Mouse (Mus musculus) ovary, postnatal 10 days (tissue): ENCODE results near the gene Hap1.
"Not testable (repeated sequence)": the region's sequence is repeated elsewhere in the genome, so short reads cannot be mapped to it uniquely, and the experiment has no call there.

Source experiments
- DNase-seq: peaks from one replicate; pipeline ENCODE4 v3.0.0; 2022; ENCODE audit warnings: low spot score

Hap1 gene

DNA sequence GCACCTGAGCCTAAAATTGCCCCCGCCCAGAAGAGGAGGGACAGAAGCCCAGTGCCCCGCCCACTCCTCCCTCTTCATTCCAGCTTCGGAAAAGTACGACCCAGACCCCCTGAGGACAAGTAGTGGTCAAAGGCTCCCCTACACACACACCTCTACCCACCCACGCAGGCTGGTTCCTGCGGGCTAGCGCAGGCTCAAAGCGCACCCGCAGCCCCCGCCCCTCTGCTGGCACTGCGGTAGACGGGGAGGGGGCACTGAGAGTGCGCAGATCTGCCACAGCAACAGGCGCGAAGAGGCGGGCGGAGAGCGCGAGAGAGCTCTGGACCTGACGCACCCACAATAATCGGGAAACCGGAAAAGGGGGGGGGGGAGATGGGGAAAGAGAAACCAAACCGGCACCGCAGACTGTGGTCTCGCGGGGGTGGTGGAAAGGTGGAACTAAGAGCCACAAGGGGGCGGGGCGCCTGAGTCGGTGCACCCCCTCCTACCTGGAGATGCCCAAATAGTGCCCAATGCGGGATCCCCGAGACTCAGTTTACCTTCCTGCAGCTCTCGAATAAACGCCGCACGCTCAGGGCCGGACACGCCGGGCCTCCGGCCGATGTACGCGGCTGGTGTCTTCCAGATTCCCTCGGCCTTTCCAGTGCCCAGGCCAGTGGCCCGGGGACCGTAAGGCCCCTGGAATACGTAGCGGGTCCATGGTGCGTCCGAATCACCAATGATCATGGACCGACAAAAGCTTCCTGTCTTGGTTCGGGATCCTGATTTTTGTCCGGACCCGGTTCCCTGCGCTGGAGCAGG is 577 bp downstream of the Hap1 start:
- DNase-seq = no peak

DNA sequence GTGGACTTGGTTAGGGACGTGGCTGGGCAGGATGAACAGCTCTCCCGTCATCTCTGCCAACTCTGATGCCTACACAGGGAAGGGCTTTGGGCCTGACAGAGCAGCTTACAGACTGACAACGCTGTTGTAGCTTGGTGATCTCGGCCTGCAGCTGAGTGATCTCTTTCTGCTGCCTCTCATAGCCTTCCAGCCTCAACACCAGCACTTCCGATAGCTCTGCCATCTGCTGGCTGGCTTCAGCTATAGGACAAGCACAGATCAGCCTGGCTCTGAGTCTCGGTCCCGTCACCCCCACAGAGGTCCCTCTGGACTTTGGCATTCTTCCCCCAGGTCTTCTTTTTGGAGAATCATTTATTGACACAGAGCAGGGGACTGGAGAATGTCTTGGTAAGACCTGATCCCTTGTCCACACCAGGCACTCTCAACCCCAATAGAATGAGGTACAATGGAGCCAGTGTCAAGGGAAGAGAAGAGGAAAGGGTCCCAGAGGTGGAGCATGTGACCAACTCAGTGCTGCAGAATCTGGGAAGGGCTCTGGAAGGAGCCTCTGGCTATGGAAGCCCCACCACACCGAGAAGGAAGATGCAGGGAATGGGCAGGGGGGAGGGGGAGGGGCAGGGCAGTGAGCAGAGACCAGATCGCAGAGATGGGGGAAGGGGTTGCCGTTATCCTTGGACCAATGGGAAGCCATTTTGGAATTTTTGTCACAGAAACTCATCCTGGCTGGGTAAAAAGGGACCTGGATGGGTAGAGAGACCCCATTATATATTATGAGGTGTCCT is 3.7 kb downstream of the Hap1 start:
- no peak for DNase-seq

DNA sequence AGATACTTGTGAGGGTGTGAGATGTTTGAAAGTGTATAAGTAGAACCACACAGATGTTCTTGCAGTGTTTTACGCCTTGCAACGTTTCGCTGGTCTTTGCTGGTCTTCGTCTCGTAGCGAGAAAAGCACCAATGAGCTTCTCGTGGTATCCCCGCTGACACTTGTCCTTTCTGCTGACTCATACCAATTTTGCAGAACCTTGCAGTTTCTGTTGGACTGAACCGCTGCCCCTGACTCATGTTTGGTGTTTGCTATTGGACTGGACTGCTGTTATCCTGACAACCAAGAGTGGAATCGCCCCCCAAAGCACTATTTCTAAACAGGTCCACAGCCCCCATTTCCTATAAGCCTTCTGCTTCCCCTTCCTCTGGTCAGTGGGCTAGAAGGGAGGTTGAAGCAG is 11.7 kb downstream of the Hap1 start:
- no peak for DNase-seq

DNA sequence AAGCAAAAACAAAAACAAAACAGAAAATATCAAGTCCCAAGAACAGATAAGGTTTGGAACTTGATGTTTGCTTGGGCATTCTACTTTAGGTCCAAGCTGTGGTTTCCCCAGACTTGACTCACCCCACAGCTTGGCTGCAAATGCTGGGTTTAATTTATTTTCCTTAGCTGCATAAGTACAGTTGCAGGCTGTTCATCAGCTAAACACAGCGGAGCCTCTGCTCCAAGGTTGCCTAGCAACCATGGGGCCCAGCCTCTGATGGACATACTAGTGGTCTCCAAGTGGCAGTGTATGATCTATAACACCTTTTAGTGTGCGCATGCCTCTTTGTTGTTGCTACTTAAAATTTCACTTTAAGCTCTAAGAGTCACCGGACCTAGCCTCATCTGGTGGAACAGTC is 20.2 kb downstream of the Hap1 start:
- DNase-seq = no peak

DNA sequence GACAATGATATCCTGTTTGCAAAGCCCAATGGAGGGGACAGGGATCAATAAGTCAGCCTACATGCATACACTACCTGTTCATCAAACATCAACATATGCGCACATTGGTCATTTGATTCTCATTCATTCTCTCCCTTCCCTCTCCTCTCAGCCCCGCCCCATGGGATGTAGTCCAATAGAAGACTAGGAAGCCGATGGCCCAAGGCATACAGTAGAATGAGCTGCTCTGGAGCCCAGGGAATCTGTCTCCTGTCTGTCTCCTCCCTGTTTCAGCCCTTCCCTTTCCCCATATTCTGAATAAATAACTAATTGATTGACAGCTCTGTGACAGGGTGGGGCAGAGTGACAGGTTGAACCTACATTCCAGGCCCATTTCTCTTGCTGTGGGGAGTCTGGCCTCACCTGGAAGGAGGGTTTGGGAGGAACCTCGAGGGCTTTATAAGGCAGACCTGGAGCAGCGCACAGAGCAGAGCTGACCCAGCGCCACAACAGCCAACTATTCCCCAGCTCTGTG is 21.9 kb downstream of the Hap1 start, which contains the start of gene Gast:
TSS of gene Gast (plus strand) at position 464 of the 514 bp plus-strand sequence.
- DNase-seq = no peak

DNA sequence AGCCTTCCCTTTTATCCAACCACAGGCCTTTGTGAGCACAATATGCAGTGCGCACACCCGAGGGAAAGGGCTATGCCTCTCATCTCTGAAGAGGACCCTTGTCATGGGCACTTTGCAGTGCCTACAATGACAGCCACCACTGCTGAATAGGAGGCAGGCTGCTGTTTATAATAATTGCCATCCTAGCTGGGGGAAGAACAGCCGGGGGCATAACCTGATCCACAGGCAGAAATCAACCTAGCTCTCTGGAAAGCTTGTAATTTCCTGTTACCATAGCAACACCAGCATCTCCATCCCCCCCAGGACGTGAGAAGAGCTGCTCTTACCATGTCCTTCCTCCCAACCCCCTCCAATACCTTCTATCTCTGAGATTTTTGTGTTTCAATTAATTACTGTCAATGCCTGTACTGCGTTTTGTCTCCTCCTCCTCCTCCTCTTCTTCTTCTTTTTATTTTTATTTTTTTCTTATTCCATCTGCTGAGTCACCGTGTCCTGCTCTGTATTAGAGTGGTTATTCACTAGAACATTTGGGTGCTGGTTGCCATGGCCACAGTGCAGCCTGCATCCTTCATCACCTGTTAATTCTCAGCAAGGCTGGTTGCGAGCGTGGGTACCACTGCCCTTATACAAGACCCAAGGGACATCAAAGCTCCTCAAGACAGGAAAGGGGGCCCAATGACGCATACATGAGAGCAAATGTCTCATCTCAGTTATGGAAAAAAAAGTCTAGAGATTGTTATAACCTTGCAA is 23.0 kb downstream of the Hap1 start:
- no peak for DNase-seq

DNA sequence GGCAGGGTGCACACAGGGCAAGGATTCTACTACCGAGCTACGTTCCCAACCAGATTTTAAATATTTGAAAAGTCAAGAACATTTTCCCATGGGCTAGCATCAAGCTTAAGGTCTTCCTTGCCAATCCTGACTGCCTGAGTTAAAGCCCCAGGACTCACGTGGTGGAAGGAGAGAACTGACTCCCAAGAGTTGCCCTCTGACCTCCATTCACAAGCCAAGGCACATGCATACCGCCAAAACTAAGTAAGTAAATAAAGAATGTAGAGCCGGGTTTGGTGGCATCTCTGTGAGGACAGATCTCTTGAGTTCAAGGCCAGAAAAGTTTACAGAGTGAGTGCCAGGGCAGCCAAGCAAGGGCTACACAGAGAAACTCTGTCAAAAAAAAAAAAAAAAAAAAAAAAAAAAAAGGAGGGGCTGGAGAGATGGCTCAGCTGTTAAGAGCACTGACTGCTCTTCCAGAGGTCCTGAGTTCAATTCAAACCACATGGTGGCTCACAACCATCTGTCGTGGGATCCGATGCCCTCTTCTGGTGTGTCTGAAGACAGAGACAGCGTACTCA is 25.0 kb downstream of the Hap1 start:
- not testable (repeated sequence) for DNase-seq

DNA sequence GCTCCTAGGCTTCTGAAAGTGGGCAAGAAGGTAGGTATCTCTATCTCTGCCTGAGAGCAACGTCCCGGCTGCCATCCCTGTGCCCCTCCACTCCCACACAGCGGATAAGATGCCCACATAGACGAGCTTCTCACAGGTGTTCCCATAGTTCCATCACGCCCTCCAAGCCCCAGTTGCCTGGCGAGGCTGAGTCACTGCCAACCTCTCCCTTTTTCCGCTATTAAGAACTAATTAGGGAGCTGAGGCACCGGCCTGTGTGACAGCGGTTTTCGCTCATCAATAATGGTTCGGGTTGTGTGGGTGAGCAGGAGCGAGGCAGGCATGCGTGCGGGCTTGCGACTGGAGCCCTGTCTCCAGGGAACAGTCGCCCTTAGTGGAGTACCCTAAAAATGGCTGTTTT is 25.7 kb downstream of the Hap1 start:
- no peak for DNase-seq

DNA sequence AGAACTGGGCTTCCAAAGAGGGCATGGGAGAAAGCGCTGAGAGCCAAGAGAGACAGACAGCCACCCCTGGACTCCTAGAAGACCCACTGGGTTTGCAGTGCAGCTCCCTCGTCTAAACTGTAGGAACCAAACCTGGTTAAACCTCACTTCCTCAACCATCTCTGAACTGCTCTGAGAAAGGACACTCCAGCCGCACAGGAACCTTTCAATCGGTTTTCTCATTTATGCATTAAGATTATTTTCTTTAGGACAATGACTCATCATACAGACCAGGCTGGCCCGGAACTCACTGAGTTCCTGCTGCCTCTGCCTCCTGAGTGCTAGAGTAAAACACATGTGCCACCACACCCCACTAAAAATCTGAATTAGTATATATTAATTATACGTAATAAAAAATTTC is 28.2 kb downstream of the Hap1 start:
- no peak for DNase-seq

DNA sequence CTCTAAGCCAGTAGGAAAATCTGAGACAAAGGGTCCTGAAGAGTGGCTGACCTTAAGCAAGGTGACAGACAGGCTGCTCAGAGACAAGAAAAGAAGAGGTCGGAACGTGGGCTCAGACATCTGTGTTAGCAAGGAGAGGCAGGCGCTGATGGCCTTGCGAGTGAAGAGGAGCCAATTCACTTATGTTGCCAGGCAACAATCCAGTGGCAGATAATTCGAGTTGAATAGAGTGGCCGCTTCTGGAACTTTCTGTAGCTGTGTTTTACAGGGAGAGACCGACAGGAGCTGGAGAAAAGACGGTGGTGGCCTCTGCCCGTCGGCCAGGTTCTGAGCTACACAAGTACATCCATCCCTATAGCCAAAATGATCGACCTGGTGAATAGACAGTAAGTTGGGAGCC is 28.6 kb downstream of the Hap1 start:
- DNase-seq = no peak

DNA sequence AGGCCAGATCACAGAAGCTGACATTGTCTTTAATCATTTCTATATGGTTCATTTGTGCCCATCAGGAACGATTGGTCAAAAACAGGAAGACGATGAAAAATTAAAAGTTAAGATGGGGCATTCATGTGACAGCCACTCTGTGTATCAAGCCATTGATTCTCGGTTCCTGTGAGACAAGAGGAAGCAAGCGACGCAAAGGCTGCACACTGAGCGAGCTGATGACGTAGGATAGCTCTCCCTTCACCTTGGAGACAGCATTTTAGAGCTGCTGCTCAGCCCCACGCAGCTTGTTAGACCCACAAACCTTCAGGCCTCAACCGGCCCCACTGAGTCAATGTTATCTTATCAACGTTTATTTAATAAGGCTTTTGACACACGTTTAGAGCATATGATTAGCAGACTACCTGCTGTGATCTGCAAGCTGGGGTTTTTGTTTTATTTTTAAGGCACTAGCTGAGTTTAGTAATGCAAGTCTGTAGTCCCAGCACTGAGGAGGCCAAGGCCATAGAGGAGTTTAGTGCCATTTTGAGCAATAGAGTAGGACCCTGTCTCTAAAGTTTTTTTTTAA is 30.8 kb downstream of the Hap1 start:
- no peak for DNase-seq

DNA sequence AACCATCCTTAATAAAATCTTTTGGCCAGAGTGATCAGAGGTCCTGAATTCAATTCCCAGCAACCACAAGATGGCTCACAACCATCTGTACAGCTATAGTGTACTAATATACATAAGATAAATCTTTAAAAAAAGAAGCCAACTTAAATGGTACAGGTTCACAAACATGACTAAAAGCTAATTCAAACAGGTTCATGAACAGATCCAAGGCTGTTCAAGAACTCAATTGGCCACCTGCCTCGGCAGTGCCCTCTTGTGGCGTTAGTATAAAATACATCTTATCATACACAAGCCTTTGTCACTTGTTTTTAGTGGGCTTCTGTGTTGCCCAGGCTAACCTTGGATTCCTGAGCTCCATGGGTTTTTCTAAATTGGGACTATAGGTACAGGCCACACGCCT is 32.4 kb downstream of the Hap1 start:
- no peak for DNase-seq

DNA sequence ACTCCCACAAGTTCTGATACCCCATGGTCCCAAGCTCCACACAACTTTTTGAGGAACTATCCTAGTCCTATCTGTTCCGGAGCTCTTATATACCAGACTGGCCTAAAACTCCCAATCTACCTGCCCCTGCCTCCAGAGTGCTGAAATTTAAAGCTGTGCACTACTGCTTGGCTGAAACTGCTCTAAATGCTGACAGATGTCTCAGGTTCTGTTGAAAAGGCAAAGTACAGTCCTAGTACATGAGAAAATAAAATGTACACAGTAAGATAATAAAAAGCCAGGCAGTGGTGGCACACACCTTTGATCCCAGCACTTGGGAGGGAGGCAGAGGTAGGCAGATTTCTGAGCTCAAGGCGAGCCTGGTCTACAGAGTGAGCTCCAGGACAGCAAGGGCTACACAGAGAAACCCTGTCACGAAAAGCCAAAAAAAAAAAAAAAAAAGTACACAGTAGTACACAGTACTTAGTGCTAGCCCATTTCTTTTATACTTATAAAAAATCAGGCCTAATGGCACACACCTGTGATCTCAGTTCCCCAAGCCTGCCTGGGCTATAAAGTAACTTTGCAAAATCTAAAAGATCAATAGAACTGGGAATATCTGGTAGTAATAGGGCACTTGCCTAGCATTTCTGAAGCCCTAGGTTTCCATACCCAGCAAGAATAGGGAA is 33.2 kb downstream of the Hap1 start:
- DNase-seq = no peak

DNA sequence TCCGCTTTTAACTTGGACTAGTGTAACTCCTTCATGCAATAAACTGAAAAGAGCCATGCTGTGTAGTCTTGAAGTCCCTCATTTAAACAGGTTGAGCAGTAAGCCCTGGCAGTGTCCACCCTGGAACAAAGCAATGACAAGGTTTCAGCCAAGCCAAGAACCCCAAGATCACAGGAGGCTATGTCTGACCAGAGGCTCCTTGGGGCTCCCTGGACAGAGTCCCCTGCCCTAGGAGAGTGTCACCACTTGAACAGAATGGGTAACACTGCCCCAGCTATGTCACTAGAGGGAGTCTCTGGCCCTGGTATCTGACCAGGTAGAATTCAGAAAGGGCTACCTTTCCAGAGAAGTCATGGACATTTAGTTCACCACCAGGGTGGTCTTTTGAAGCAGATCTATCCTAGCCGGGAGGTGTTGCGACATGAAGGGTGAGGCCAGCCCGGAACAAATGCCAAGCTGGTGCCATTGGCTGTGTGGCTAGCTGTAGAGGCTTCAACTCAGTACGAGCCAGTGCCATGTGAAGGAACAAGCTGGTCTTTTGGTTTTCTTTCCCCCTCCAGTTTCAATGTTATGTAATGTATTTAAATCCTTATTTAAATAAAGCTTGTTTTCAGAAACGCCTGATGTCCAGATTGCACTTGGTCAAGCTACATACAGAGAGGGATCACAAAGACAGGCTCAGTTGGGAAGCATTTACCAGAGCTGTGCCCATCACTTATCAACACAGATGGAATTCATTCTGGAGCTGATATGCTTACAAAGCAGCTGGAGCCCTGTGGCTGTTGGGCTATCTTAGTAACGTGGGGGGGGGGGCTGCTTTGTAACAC is 34.2 kb downstream of the Hap1 start:
- DNase-seq = not testable (repeated sequence)

DNA sequence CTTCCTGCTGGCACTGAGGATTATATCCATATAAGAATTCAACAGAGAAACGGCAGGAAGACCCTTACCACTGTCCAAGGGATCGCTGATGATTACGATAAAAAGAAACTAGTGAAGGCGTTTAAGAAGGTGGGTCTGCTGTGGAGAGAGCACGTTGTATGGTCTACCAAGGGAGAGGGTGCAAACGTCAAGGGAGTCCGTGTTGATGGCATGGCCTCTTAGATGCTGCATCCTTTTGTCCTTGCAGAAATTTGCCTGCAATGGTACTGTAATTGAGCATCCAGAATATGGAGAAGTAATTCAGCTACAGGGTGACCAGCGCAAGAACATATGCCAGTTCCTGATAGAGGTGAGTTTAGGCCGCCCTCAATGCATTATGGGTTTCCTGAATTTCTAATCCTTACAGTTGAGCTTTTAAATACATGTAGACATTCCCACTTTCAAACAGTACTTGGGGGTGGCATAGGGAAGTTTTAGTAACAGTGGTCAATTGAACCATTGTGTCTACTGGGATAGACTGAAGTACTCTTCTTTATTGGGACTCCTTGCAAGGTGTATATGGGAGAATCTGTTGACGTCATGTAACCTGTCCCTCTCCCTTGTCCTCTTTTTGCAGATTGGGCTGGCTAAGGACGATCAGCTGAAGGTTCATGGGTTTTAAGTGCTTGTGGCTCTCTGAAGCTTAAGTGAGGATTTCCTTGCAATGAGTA is 35.1 kb downstream of the Hap1 start:
- DNase-seq = not testable (repeated sequence)

DNA sequence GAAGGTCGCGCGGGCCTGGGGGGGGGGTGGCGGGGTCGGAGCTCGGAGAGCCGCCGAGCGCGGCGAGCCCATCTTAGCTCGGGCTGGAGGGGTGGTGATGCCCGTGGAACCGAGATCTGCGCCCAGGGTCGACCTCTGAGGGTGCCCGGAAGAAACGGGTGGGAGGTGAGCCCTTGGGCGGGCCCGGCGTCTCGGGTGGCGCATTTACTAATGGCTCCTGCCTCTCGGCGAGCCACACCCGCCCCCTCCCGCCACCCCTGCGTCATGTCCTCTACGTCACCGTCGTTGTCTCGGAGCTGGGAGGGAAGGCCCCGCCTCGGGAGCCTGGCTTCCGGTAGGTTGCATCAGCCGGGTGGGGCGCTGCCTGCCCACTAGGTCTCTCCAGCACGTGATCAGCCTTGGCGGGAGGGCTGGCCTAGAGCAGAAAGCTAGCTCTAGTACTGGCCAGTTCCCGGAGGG is 35.7 kb downstream of the Hap1 start:
- peak; percentile 80 for DNase-seq

DNA sequence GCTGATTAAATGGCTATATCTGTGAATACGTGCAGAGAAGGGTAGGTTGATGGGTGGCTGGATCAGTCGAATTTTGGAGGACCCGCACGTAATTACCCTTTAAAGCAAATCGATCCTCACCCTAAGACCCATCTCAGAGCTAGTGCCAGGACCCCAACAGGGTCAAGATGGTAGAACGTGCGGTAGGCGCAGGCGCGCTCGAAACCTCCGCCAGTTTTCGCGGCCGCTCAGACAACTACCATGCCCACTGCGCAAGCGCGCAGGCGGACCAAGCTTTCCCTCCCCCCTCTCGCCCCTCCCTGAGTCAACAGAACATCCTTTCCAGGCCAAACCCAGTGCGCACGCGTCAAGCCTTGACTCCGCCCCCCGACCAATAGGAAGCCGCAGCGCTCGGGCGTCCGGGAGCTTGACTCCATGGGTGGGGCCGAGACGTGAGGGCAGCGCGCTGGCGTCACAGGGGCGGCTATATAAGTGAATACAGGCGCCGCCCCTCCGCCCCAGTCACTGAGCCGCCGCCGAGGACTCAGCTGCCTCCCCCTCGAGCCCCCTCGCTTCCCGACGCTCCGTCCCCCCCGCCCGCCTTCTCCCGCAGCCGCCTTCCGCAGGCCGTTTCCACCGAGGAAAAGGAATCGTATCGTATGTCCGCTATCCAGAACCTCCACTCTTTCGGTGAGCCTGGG is 36.3 kb downstream of the Hap1 start, which contains the start of gene Eif1:
TSS of gene Eif1 (plus strand) at position 394 of the 680 bp plus-strand sequence.
- DNase-seq = peak; percentile 99

DNA sequence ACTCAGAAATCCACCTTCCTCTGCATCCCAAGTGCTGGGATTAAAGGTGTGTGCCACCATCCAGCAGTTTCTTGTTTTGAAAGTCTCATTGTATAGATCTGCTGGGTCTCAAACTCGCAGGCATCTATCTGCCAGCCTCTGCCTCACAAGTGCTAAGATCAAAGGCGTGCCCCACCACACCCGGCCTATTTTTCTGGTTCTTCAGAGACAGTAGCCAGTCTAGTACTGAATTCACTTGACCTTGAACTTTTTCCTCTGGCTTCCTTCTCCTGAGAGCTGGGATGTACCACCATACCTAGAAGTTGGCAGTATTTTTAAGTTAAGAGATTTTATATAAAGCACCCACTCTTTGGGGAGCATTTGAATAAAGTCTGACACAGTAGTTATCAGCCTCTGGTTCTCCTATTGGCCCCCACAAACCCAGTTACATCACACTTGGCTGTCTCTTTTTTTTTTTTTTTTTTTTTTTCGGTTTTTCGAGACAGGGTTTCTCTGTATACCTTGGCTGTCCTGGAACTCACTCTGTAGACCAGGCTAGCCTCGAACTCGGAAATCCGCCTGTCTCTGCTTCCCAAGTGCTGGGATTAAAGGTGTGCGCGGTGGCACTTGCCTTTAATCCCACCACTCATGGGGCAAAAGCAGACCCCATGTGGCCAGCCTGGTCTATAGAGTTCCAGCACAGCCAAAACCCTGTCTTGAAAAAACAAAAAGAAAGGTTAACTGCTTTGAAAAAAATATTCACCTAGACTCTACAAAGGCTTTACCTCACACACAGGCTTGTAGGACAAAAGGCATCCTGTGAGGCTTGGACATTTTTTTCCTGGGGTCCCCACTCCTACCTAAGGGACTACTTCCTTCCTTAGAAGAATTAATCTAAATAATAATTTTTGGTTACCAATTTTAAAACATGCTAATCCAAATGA is 37.1 kb downstream of the Hap1 start:
- DNase-seq = no peak
